Mouse (Mus musculus) right cerebral cortex, adult 2 months (tissue): ENCODE data around the gene Fads6.
A peak's percentile ranks its signal among the peaks of the same experiment; 100 is the strongest.

Experiments
- DNase-seq, 2 experiments: peaks; one replicate each; pipeline ENCODE4 v3.0.0; 2021 to 2022; ENCODE audit warnings: low spot score in 2 of 2

The Fads6 gene

GRCm38 (mm10) chr11:115257775-115258510 lies 39.5 kb downstream of the Fads6 start:
- DNase-seq = no peak

- DNase-seq = no peak
Measured at GRCm38 (mm10) chr11:115251258-115251657, 46.2 kb downstream of the Fads6 start.

GRCm38 (mm10) chr11:115250405-115251090 lies 46.9 kb downstream of the Fads6 start:
- DNase-seq = no peak

GRCm38 (mm10) chr11:115249721-115250404 lies 47.6 kb downstream of the Fads6 start:
- DNase-seq = no peak

- no peak for DNase-seq
Measured at GRCm38 (mm10) chr11:115247945-115248344, 49.5 kb downstream of the Fads6 start.

GRCm38 (mm10) chr11:115247240-115247639 lies 50.2 kb downstream of the Fads6 start:
- DNase-seq = no peak

GRCm38 (mm10) chr11:115246386-115246785 lies 51.1 kb downstream of the Fads6 start:
- no peak for DNase-seq

- no peak for DNase-seq
Measured at GRCm38 (mm10) chr11:115244840-115245239, 52.6 kb downstream of the Fads6 start.

GRCm38 (mm10) chr11:115243783-115244182 lies 53.7 kb downstream of the Fads6 start:
- DNase-seq = no peak

- DNase-seq = no peak
Measured at GRCm38 (mm10) chr11:115242746-115243145, 54.7 kb downstream of the Fads6 start.

GRCm38 (mm10) chr11:115241402-115241801 lies 56.1 kb downstream of the Fads6 start:
- DNase-seq = no peak

GRCm38 (mm10) chr11:115236570-115236969 lies 60.9 kb downstream of the Fads6 start:
- no peak for DNase-seq

GRCm38 (mm10) chr11:115234320-115235044 lies 63.0 kb downstream of the Fads6 start:
- no peak for DNase-seq

GRCm38 (mm10) chr11:115233526-115234290 lies 63.8 kb downstream of the Fads6 start:
- DNase-seq = peak; percentile 24 to 44

GRCm38 (mm10) chr11:115232889-115233288 lies 64.6 kb downstream of the Fads6 start:
- no peak for DNase-seq

GRCm38 (mm10) chr11:115231924-115232323 lies 65.5 kb downstream of the Fads6 start:
- DNase-seq = no peak

- no peak for DNase-seq
Measured at GRCm38 (mm10) chr11:115231168-115231915, 66.1 kb downstream of the Fads6 start.
